Comparison of ENCODE assay signal across 1 mouse cellular context in the genomic region with DNA sequence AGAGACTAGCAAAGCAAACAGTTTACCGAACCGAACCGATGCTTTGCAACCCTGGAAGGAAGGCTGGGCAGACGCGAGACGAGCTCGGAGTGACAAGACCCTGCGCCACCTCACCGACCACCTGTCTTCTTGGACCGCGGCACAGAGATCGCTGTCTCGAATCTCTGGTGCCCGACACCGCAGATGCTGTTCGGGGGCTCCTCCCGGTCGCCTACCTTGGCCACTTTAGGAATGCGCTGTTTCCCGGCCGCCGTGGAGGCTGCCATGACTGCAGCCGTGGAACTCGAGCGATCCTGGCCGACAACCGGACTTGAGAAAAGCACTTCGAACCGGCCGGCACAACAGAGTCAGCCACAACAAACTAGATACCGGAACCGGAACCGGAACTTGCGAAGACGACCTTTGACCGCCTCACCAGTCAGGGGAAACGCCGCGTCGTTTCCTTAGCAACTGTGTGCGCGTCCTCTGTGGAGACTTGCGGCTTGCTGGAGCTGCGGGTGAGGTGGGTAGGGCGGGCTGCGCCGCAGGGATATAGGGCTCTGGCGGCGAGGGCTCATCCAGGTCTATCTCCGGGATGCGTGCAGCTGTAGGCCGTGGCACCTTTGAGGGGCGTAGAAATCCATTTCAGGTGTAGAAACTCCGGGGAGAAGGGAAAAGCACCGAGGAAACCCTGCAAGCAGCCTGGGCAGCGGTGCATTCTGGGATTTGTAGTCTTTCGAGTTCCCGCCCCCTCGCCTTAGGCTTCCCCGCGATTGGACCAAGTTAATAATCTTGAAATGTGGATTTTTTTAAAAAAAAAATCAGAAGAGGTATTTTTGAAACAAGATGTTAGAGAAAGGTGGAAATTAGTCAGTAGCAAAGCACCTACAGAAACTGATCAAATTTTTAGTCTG.
TF ChIP-seq lines count a peak whose summit lies in the region.

Gene Cfap61 (plus strand): TSS at position 446 of the 893 bp plus-strand sequence.
Gene Crnkl1 (minus strand): TSS at position 676 of the 893 bp plus-strand sequence.

TF ChIP-seq in CH12.LX, 34 proteins besides CTCF, POLR2A, EP300 and RAD21 (continued from another document):
- TF ChIP-seq CHD2 (IDR thresholded peaks at IDR 0.05; ENCODE audit: low read length): peak; percentile 83
- TF ChIP-seq SMC3 (IDR thresholded peaks at IDR 0.05; ENCODE audit: low read depth, low read length): no peak
- peak; percentile 92 for TF ChIP-seq ELF1 (IDR thresholded peaks at IDR 0.05; ENCODE audit: low read depth, low read length)
- peak; percentile 95 for TF ChIP-seq ZNF384 (IDR thresholded peaks at IDR 0.05; ENCODE audit: low read depth, low read length)
- TF ChIP-seq ETS1 (conservative IDR thresholded peaks at IDR 0.05; ENCODE audit: low read depth, low read length): no peak
- TF ChIP-seq ZKSCAN1 (IDR thresholded peaks at IDR 0.05; ENCODE audit: borderline replicate concordance, low read depth, low read length): no peak
- TF ChIP-seq USF2 (conservative IDR thresholded peaks at IDR 0.05; ENCODE audit: low read depth, low read length): no peak
- no peak for TF ChIP-seq RCOR1 (conservative IDR thresholded peaks at IDR 0.05; ENCODE audit: low read depth, low read length)
- TF ChIP-seq TCF12 (IDR thresholded peaks at IDR 0.05; ENCODE audit: low read depth, low read length): 0 out of 2 replicates have a peak, but pooled peaks have one; percentile 27
- TF ChIP-seq UBTF (IDR thresholded peaks at IDR 0.05; ENCODE audit: low read depth, low read length): no peak
- peak; percentile 85; the same call in 1 of the 2 replicates for TF ChIP-seq KAT2A (IDR thresholded peaks at IDR 0.05; ENCODE audit: insufficient replicate concordance, low read length)
- no peak for TF ChIP-seq MYC (IDR thresholded peaks at IDR 0.05; ENCODE audit: low read depth, low read length)
- TF ChIP-seq TBP (conservative IDR thresholded peaks at IDR 0.05; ENCODE audit: low read depth, low read length): no peak
- no peak for TF ChIP-seq CHD1 (IDR thresholded peaks at IDR 0.05; ENCODE audit: low read depth, low read length)
- TF ChIP-seq MAX (IDR thresholded peaks at IDR 0.05; ENCODE audit: low read length): no peak
- peak; percentile 88 for TF ChIP-seq E2F4 (IDR thresholded peaks at IDR 0.05; ENCODE audit: insufficient replicate concordance, low read depth, low read length)
- no peak for TF ChIP-seq ZC3H11A (IDR thresholded peaks at IDR 0.05; ENCODE audit: low read depth, low read length)
- peak; percentile 98 for TF ChIP-seq MXI1 (IDR thresholded peaks at IDR 0.05; ENCODE audit: low read depth, low read length)
- no peak for TF ChIP-seq BHLHE40 (IDR thresholded peaks at IDR 0.05; ENCODE audit: low read depth, low read length)
- no peak for TF ChIP-seq JUND (conservative IDR thresholded peaks at IDR 0.05; ENCODE audit: low read depth, low read length)
- TF ChIP-seq MAZ (IDR thresholded peaks at IDR 0.05; ENCODE audit: low read depth, low read length): no peak
- TF ChIP-seq USF1 (IDR thresholded peaks at IDR 0.05; ENCODE audit: low read depth, low read length): no peak
- TF ChIP-seq SIN3A (IDR thresholded peaks at IDR 0.05; ENCODE audit: low read length): peak; percentile 99
- TF ChIP-seq POLR2AphosphoS2 (IDR thresholded peaks at IDR 0.05; ENCODE audit: low read depth, low read length): peak; percentile 40; the same call in 1 of the 2 replicates
- TF ChIP-seq MEF2A (IDR thresholded peaks at IDR 0.05; ENCODE audit: borderline replicate concordance, low read depth, low read length): peak; percentile 40; the same call in 1 of the 2 replicates
- TF ChIP-seq ZMIZ1 (IDR thresholded peaks at IDR 0.05; ENCODE audit: low read depth, low read length): no peak
- TF ChIP-seq IRF4 (IDR thresholded peaks at IDR 0.05; ENCODE audit: low read depth, low read length): peak; percentile 26; the same call in 1 of the 2 replicates
- TF ChIP-seq JUN (IDR thresholded peaks at IDR 0.05; ENCODE audit: insufficient read depth, low read depth, low read length): no peak
- TF ChIP-seq NRF1 (IDR thresholded peaks at IDR 0.05; ENCODE audit: low read depth, low read length): peak; percentile 49; the same call in 1 of the 2 replicates
TF ChIP-seq in CH12.LX: peak in this region for 14.
